Mouse (Mus musculus) midbrain, embryonic 13.5 days (tissue): Measurements from ENCODE around the gene Tsks. TPM values are rescaled to one million over a fixed set of nuclear protein-coding genes. Genes with fewer than 3 reads are reported as not detected.

Experiments used
- ATAC-seq: fragments of 200-750 bp; cut with Nextera tagmentation; 2 replicates; pipeline ENCODE4 v1.8.0; 2017; ENCODE audit warnings: mild to moderate bottlenecking, moderate TSS enrichment, moderate library complexity
- H3K27ac ChIP-seq: fragments of 300-500 bp; sonication (generic); 2 replicates; pipeline ENCODE4 v1.5.1; 2015; ENCODE audit warnings: inconsistent platforms, mild to moderate bottlenecking, moderate library complexity
- H3K27me3 ChIP-seq: fragments of 300-500 bp; sonication (generic); 2 replicates; pipeline ENCODE4 v1.6.1; 2015; ENCODE audit warnings: mild to moderate bottlenecking, inconsistent platforms
- H3K36me3 ChIP-seq: fragments of 300-500 bp; sonication (generic); 2 replicates; pipeline ENCODE4 v1.6.1; 2015; ENCODE audit warnings: mild to moderate bottlenecking, inconsistent platforms
- H3K4me1 ChIP-seq: fragments of 300-500 bp; sonication (generic); replicated peaks from 2 replicates; pipeline ENCODE4 v1.6.1; 2015; ENCODE audit warnings: inconsistent platforms
- H3K4me2 ChIP-seq: fragments of 300-500 bp; sonication (generic); replicated peaks from 2 replicates; pipeline ENCODE4 v1.6.1; 2015; ENCODE audit warnings: moderate library complexity, mild to moderate bottlenecking, inconsistent platforms
- H3K4me3 ChIP-seq: fragments of 300-500 bp; sonication (generic); replicated peaks from 2 replicates; pipeline ENCODE4 v1.5.1; 2015; ENCODE audit warnings: mild to moderate bottlenecking, inconsistent platforms
- H3K9ac ChIP-seq: fragments of 300-500 bp; sonication (generic); replicated peaks from 2 replicates; pipeline ENCODE4 v1.6.1; 2015; ENCODE audit warnings: mild to moderate bottlenecking, inconsistent platforms
- H3K9me3 ChIP-seq: fragments of 300-500 bp; sonication (generic); 2 replicates; pipeline ENCODE4 v1.6.1; 2016; ENCODE audit warnings: mild to moderate bottlenecking, inconsistent platforms
- WGBS: fragments of 180-500 bp; shearing (Covaris S2); methylation state at CpG from one replicate; pipeline ENCODE4 v1.1.7; 2015; 5-methylcytosine and 5-hydroxymethylcytosine counted together
- polyA plus RNA-seq: library from polyadenylated mRNA; unstranded; fragments of >200 nt; fragmentation: Nextera tagmentation; extraction: Ambion mirVana; gene quantifications from 2 replicates; pipeline ENCODE4 v1.2.1, GENCODE M21; 2015

Gene Tsks
- polyA plus RNA-seq, 1 experiment from 2014 or later: 0.17 TPM

DNA sequence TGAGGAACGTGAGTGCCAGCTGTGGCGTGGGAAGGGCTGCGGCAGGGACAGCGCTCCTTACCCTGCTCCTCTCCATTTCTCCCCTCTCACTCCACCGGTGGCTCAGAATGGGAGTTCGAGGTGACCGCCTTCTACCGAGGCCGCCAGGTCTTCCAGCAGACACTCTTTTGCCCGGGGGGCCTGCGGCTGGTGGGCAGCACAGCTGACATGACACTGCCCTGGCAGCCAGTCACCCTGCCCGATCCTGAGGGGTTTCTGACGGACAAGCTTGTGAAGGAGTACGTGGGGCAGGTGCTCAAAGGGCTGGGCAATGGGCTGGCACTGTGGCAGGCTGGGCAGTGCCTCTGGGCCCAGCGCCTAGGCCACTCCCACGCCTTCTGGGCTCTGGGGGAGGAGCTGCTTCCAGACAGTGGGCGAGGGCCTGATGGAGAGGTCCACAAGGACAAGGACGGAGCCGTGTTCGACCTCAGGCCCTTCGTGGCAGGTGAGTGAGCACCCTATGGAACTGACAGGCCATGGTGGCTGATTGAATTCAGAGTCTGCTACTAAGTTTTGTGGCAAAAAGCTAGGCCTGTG lies 57.6 kb downstream of the Tsks start:
- Histone ChIP-seq H3K27me3 (no peaks in the 10 kb centered on the region), H3K4me2 (no peak overlapping the region), H3K4me3 (no peak overlapping the region), H3K27ac (no peak overlapping the region), H3K9ac (no peak overlapping the region), H3K4me1 (peaks cover 33% of the 10 kb centered on the region), H3K36me3 (peaks cover 60% of the 10 kb centered on the region), H3K9me3 (no peaks in the 10 kb centered on the region)
- ATAC-seq: no peak
- 86% methylated on average over 21 of the region's 21 CpGs for WGBS

DNA sequence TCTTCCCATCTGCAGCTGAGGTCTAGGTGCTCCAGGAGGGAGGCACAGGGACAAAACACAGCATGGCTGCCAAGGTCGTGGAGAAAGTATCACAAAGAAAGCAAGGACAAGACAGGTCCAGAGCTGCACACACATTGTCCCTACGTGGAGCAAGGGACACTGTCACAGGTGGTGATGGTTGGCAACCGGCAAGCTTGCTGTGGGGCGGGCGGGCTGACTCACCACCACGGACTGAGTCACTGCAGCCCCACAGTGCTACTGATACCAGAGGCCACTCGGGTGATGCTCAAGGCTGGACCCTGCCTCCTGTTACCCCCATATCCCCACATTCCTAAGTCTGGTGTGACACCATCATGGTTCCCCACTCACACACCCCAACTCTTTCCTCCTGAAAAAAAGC lies 59.4 kb downstream of the Tsks start:
- WGBS: 92% methylated on average over 7 of the region's 7 CpGs
- H3K36me3 ChIP-seq: peaks cover 78% of the 10 kb centered on the region
- peaks cover 21% of the 10 kb centered on the region for H3K4me1 ChIP-seq
- no peaks in the 10 kb centered on the region for H3K9me3 ChIP-seq
- H3K27ac ChIP-seq: no peak overlapping the region
- no peak overlapping the region for H3K4me2 ChIP-seq
- no peak for ATAC-seq
- no peak overlapping the region for H3K9ac ChIP-seq
- H3K4me3 ChIP-seq: no peak overlapping the region
- no peaks in the 10 kb centered on the region for H3K27me3 ChIP-seq

DNA sequence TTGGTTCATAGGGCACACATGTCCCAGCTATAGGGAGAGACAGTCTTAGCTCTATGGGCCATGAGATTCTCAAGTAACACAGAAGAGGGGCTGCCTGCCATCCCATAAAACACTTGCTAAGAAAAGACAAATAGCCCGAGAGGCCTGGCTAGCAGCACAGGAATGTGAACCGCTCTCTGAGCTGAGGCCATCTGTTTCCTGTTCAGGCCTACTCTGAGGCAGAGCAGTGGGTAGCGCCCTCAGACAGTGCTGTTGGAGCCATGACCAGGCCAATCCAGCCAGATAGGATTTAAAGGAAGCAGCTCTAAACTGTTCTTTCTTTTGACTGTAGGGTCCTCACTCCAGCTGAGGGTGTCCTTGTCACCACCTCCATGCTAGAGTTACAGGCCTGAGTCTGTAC lies 61.5 kb downstream of the Tsks start:
- ATAC-seq: no peak
- H3K27ac ChIP-seq: no peak overlapping the region

DNA sequence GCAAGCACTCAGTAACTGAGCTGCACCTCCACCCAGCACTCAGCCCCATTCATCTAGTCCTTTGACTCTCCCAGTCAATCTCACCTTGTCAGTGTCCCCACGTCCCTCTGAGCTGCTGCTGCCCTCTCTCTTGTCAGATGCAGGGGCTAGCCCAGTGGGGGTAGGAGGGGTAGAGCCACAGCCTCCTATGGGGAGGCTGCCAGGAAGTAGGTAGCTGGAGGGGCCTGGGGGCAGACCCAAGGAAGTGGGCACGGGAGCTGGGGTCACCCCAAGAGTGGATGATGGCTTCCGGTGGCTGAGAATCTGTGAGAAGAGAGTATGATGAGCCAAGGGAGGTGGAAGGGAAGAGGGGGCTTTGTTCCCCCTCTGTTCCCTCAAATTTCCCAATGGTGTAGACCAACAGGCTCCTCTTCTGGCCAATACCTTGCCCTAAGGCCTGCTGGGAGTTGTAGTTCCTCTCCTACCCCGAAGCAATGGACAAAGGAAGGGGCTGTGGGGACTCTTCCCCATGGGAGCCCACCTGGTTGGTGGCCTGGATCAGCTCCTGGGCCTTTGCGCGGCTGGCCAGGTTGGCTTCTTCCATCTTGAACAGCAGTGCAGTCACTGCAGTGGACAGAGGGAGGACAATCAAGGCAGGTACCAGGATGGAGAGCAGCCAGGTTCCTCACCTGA lies 62.5 kb downstream of the Tsks start:
- WGBS: 93% methylated on average over 6 of the region's 6 CpGs
- H3K9ac ChIP-seq: no peak overlapping the region; the same call in 1 of the 2 replicates
- no peak for ATAC-seq
- no peak overlapping the region for H3K4me2 ChIP-seq
- no peak overlapping the region for H3K4me3 ChIP-seq
- no peaks in the 10 kb centered on the region for H3K27me3 ChIP-seq
- H3K9me3 ChIP-seq: no peaks in the 10 kb centered on the region
- H3K36me3 ChIP-seq: peaks cover 99% of the 10 kb centered on the region
- no peak overlapping the region for H3K27ac ChIP-seq
- H3K4me1 ChIP-seq: no peaks in the 10 kb centered on the region

More for the DNA sequence above, 61.5 kb downstream of the Tsks start:
- WGBS: 92% methylated on average over 3 of the region's 3 CpGs
- Histone ChIP-seq H3K9me3 (no peaks in the 10 kb centered on the region), H3K4me3 (no peak overlapping the region), H3K27me3 (no peaks in the 10 kb centered on the region), H3K4me1 (peaks cover 3% of the 10 kb centered on the region; the same call in 1 of the 2 replicates), H3K36me3 (peaks cover 99% of the 10 kb centered on the region), H3K4me2 (no peak overlapping the region), H3K9ac (no peak overlapping the region)

DNA sequence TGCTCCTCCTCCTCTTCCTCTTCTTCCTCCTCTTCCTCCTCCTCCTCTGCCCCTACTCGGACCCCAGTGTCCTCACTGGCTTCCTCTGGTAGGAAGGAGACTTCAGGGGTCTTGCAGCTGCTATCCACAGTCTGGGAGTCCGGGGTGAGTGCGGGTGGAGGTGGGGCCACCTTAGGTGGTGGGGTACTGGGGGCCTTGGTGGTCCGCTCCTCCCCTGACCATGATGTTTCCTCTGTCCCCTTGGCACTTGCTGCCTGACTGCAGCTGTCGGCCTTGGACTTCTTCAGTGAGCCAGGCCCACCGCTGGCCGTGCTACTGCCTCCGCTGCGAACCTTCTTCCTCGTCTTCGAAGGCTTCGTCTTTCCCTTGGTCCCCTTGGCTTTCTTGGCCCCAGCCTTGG lies 63.5 kb downstream of the Tsks start:
- WGBS: 94% methylated on average over 12 of the region's 12 CpGs
- no peaks in the 10 kb centered on the region for H3K4me1 ChIP-seq
- H3K9ac ChIP-seq: no peak overlapping the region
- peaks cover 97% of the 10 kb centered on the region for H3K36me3 ChIP-seq
- no peak overlapping the region for H3K4me3 ChIP-seq
- no peaks in the 10 kb centered on the region for H3K9me3 ChIP-seq
- H3K27ac ChIP-seq: no peak overlapping the region
- no peak for ATAC-seq
- H3K4me2 ChIP-seq: no peak overlapping the region
- no peaks in the 10 kb centered on the region for H3K27me3 ChIP-seq

DNA sequence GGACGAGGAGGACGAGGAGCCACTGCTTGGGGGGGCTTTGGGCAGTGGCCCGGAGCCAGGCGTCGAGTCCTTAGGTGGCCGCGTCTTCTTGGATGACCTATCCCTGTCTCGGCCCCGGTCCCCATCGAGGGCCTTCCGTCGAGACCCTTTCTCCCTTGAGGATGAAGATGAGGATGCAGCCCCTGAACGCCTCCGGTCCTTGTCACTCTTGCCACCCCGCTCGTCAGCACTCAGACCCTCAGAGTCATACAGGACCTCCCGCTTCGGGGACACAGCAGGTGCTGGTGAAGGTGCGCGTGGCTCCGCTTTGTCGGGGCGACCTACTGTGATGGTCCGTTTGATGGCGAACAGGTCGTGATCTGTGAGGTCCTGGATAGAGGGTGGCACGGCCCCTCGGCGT lies 64.1 kb downstream of the Tsks start:
- Histone ChIP-seq H3K27me3 (no peaks in the 10 kb centered on the region), H3K4me2 (no peak overlapping the region), H3K9ac (no peak overlapping the region), H3K27ac (no peak overlapping the region), H3K36me3 (peaks cover 97% of the 10 kb centered on the region), H3K4me1 (no peaks in the 10 kb centered on the region), H3K9me3 (no peaks in the 10 kb centered on the region), H3K4me3 (no peak overlapping the region)
- ATAC-seq: no peak
- 96% methylated on average over 29 of the region's 29 CpGs for WGBS

Other genes starting within 250 kb of the Tsks start
- gene Izumo2, start 234.5 kb upstream of the Tsks start, polyA plus RNA-seq: not detected in 2 replicates
- gene Vrk3, start 194.8 kb upstream of the Tsks start, polyA plus RNA-seq: 33.9 and 35.2 TPM in 2 replicates
- 1.2 and 1.4 TPM in 2 replicates for gene Zfp473, start 192.2 kb upstream of the Tsks start, polyA plus RNA-seq
- 55.7 and 61.3 TPM in 2 replicates for gene Nup62, start 127.1 kb upstream of the Tsks start, polyA plus RNA-seq
- 2.0 and 2.1 TPM in 2 replicates for gene Il4i1, start 126.8 kb upstream of the Tsks start, polyA plus RNA-seq
- gene Atf5, start 126.5 kb upstream of the Tsks start, polyA plus RNA-seq: 3.8 and 5.4 TPM in 2 replicates
- 78.9 and 88.2 TPM in 2 replicates for gene Akt1s1, start 94.2 kb upstream of the Tsks start, polyA plus RNA-seq
- gene Tbc1d17, start 94.1 kb upstream of the Tsks start, polyA plus RNA-seq: 109 and 110 TPM in 2 replicates
- 32.3 and 38.5 TPM in 2 replicates for gene Pnkp, start 86.1 kb upstream of the Tsks start, polyA plus RNA-seq
- 524 and 584 TPM in 2 replicates for gene Ptov1, start 73.4 kb upstream of the Tsks start, polyA plus RNA-seq
- gene Med25, start 50.5 kb upstream of the Tsks start, polyA plus RNA-seq: 151 and 162 TPM in 2 replicates
- gene Fuz, start 47.1 kb upstream of the Tsks start, polyA plus RNA-seq: 24.2 and 26.9 TPM in 2 replicates
- 98.1 and 98.6 TPM in 2 replicates for gene Ap2a1, start 13.7 kb upstream of the Tsks start, polyA plus RNA-seq
- gene Cpt1c, start 31.6 kb downstream of the Tsks start, polyA plus RNA-seq: 47.0 and 56.0 TPM in 2 replicates
- 784 and 789 TPM in 2 replicates for gene Prmt1, start 43.4 kb downstream of the Tsks start, polyA plus RNA-seq
- gene Irf3, start 54.4 kb downstream of the Tsks start, polyA plus RNA-seq: 63.0 and 70.7 TPM in 2 replicates
- 21.3 and 21.6 TPM in 2 replicates for gene Bcl2l12, start 55.5 kb downstream of the Tsks start, polyA plus RNA-seq
- gene Scaf1, start 73.2 kb downstream of the Tsks start, polyA plus RNA-seq: 38.1 and 47.7 TPM in 2 replicates
- gene Rras, start 74.8 kb downstream of the Tsks start, polyA plus RNA-seq: 8.4 and 9.6 TPM in 2 replicates
- 14.0 and 17.0 TPM in 2 replicates for gene Prr12, start 109.7 kb downstream of the Tsks start, polyA plus RNA-seq
- gene Nosip, start 119.2 kb downstream of the Tsks start, polyA plus RNA-seq: 56.5 and 61.8 TPM in 2 replicates
- gene Prrg2, start 119.5 kb downstream of the Tsks start, polyA plus RNA-seq: 13.2 and 14.5 TPM in 2 replicates
- 57.7 and 69.8 TPM in 2 replicates for gene Rcn3, start 149.0 kb downstream of the Tsks start, polyA plus RNA-seq
- gene Fcgrt, start 160.6 kb downstream of the Tsks start, polyA plus RNA-seq: 17.6 and 18.4 TPM in 2 replicates
- 1,074 TPM in 2 replicates for gene Rps11, start 181.2 kb downstream of the Tsks start, polyA plus RNA-seq
- 838 and 877 TPM in 2 replicates for gene Rpl13a, start 185.6 kb downstream of the Tsks start, polyA plus RNA-seq
- gene Gm45713, start 193.0 kb downstream of the Tsks start, polyA plus RNA-seq: 0.24 TPM in 1 of 2 replicates, not detected in the other
- gene Flt3l, start 193.2 kb downstream of the Tsks start, polyA plus RNA-seq: 0.82 and 1.3 TPM in 2 replicates
- gene Pih1d1, start 211.1 kb downstream of the Tsks start, polyA plus RNA-seq: 93.0 and 96.0 TPM in 2 replicates
- 24.7 and 27.2 TPM in 2 replicates for gene Aldh16a1, start 211.4 kb downstream of the Tsks start, polyA plus RNA-seq
- gene Slc17a7, start 220.7 kb downstream of the Tsks start, polyA plus RNA-seq: 0.34 and 1.8 TPM in 2 replicates
- not detected in 2 replicates for gene Gfy, start 236.4 kb downstream of the Tsks start, polyA plus RNA-seq
- 1.8 and 2.1 TPM in 2 replicates for gene Pth2, start 237.8 kb downstream of the Tsks start, polyA plus RNA-seq